Mouse (Mus musculus) retina, adult 2 months (tissue): Measurements from ENCODE around the gene Rhox2f.
"Not testable (repeated sequence)": the region's sequence is repeated elsewhere in the genome, so short reads cannot be mapped to it uniquely, and the experiment has no call there.

Experiments used
- DNase-seq: peaks from one replicate; pipeline ENCODE4 v3.0.0-alpha.2; 2012; ENCODE audit warnings: low read depth, low spot score

Gene Rhox2f

DNA sequence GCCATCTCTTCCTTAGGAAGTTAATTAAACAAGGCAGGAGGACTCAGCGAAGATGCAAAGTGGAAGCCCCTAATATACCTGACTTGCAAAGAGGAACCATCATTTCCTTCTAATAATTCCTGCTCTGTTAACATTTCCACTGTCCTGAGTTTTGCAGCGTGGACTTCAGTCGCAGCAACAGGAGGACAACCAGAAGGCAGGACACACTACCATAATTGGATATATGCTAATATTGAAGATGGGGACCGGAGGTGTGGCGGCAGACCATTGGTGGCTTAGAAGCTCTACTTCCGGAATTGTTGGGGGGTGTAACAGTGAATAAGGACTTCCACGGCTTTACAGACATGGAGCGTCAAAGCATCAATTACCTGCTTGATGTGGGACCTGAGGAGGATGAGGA lies at the start of gene Rhox2f:
Rhox2f (plus strand) TSS at position 301 of the 400 bp plus-strand sequence.
- DNase-seq: not testable (repeated sequence)

DNA sequence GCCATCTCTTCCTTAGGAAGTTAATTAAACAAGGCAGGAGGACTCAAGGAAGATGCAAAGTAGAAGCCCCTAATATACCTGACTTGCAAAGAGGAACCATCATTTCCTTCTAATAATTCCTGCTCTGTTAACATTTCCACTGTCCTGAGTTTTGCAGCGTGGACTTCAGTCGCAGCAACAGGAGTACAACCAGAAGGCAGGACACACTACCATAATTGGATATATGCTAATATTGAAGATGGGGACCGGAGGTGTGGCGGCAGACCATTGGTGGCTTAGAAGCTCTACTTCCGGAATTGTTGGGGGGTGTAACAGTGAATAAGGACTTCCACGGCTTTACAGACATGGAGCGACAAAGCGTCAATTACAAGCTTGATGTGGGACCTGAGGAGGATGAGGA lies 41.1 kb upstream of the Rhox2f start, which contains the start of gene Rhox2e:
Rhox2e (plus strand) TSS at position 301 of the 400 bp plus-strand sequence.
- not testable (repeated sequence) for DNase-seq

DNA sequence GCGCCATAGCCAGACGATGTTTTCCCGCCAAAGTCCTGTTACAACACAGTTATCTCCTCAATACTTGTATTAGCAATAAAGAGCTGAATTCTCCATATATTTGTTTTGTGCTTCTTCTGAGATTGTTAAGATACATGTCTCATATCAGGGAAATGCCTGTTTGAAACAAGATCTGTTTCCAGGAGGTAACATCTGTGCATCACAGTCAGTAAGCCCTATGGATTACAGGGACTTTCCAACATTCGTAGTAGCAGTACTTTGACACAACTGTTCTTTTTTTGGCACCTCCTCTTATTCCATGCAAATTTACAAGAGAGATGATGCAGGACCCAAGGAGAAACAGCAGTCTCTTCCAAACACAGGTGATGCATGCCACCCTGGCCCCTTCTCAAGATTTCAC lies 29.5 kb upstream of the Rhox2f start, which contains the start of gene Rhox3e:
Rhox3e (plus strand) TSS at position 301 of the 400 bp plus-strand sequence.
- not testable (repeated sequence) for DNase-seq

DNA sequence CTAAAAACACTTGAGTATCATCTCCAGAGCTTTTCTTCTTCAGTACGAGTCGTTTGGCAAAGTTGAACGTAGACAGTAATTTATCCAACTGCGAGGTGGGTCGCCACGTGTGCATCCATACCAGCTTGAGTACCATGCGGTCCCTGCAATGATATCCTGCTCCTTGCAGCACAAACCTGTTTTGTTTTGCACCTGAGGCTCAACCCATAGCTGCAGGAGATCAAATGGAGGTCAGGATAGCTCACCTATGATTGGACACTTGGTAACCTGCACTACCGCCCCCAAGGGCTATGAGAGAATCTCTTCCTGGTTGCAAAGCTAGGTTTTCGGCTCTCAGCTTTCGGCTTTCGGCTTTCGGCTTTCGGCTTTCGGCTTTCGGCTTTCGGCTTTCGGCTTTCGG lies 14.1 kb upstream of the Rhox2f start, which contains the start of gene Rhox4e:
Rhox4e (plus strand) TSS at position 301 of the 400 bp plus-strand sequence.
- not testable (repeated sequence) for DNase-seq

DNA sequence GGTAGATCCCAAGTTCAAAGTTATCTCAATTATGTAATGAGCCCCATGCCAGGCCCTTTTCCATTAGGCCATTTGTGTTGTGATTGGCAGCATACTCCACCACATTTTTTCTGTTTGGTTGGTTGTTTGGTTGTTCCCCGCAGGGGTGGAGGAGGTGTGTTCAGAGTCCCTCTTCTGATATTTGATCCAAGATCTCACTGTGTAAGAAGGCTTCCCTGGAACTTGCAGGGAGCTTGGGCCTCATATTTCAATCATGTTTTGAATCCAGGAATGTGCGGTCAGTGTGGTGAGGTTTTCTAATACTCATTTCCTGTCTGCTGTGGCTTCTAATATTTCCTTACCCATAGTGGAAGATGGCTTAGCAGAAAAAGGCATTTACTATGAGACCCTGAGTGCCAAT lies 1.4 kb downstream of the Rhox2f start:
- DNase-seq: not testable (repeated sequence)

DNA sequence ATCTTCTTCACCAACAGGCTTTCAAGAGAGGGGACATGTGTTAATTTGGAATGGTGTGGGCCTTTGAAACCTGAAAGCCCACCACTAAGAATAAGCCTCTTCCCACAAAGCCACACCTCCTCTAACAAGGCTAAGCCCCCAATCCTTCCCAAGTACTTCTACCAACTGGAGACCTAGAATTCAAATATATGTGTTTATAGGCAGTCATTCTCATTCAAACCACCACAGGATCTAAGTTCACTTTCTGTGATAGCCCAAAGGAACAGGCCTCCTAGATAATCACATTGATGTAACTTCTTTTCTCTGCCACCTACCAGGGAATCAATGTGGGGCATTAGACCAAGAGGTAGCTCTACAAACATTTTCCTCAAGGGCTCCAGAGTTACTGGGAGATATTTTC lies 9.5 kb downstream of the Rhox2f start, which contains the start of gene Rhox3f:
Rhox3f (plus strand) TSS at position 301 of the 400 bp plus-strand sequence.
- not testable (repeated sequence) for DNase-seq

DNA sequence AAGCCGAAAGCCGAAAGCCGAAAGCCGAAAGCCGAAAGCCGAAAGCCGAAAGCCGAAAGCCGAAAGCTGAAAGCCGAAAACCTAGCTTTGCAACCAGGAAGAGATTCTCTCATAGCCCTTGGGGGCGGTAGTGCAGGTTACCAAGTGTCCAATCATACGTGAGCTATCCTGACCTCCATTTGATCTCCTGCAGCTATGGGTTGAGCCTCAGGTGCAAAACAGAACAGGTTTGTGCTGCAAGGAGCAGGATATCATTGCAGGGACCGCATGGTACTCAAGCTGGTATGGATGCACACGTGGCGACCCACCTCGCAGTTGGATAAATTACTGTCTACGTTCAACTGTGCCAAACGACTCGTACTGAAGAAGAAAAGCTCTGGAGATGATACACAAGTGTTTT lies 36.4 kb downstream of the Rhox2f start, which contains the start of gene Rhox4f:
Rhox4f (minus strand) TSS at position 101 of the 400 bp plus-strand sequence.
- not testable (repeated sequence) for DNase-seq
